Mouse (Mus musculus): Measurements from ENCODE around the gene Samd4b. TPM values are rescaled to one million over a fixed set of nuclear protein-coding genes. Genes with fewer than 3 reads are reported as not detected.

Samd4b gene
- polyA plus RNA-seq, 1 experiment from 2014 or later, result 24.3 TPM

GRCm38 (mm10) chr7:28447101-28447830 lies 150.7 kb downstream of the Samd4b start:
- H3K4me1 ChIP-seq, result no peaks in the 10 kb centered on the region; the same call in 1 of the 2 replicates
- WGBS, result 18% methylated on average over 12 of the region's 12 CpGs
- H3K27me3 ChIP-seq, result 0 out of 2 replicates have a peak, but pooled peaks cover 3% of the 10 kb centered on the region
- H3K9ac ChIP-seq (replicated peaks), result no peak overlapping the region
- no peak for ATAC-seq (replicated peaks)
- H3K4me3 ChIP-seq, result no peak overlapping the region
- no peak overlapping the region for H3K27ac ChIP-seq (replicated peaks)
- H3K9me3 ChIP-seq, result no peaks in the 10 kb centered on the region
- H3K4me2 ChIP-seq (replicated peaks), result no peak overlapping the region
- H3K36me3 ChIP-seq, result no peaks in the 10 kb centered on the region

- H3K9ac ChIP-seq (replicated peaks), result no peak overlapping the region
- no peak for ATAC-seq (replicated peaks)
- H3K36me3 ChIP-seq, result no peaks in the 10 kb centered on the region
- 9% methylated on average over 12 of the region's 12 CpGs for WGBS
- no peak overlapping the region for H3K4me3 ChIP-seq
- H3K9me3 ChIP-seq, result no peaks in the 10 kb centered on the region
- H3K4me1 ChIP-seq, result no peaks in the 10 kb centered on the region; the same call in 1 of the 2 replicates
- 0 out of 2 replicates have a peak, but pooled peaks cover 3% of the 10 kb centered on the region for H3K27me3 ChIP-seq
- H3K4me2 ChIP-seq (replicated peaks), result no peak overlapping the region
- no peak overlapping the region for H3K27ac ChIP-seq (replicated peaks)
These were observed 151.5 kb downstream of the Samd4b start for GRCm38 (mm10) chr7:28446446-28446845.

DNA sequence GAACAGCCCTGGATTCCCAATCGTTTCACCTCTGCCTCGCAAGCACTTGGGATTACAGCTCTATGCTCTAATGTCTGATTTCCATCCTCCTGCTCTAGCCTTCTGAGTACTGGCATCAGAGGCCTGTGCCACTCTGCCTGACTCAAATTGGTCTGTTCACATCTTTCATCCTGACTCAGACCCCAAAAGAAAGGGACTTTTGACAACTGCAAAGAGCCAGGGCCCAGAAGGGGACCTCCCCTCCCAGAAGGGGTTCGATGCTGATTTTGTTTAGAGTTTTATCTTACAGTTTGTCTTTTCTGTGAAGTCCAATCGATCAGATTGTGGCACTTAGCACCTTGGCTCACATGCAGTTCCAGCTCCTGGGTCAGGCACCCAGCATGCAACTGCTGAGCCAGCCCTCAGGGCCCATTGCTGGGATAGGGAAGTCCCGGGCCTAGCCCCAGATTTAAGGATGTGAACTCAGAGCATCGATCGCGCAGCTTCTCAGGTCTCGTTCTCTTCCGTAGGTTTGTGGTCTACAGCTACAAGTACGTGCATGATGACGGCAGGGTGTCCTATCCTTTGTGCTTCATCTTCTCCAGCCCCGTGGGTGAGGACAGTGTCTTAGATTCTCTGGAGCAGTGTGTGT lies 153.5 kb downstream of the Samd4b start:
- no peak overlapping the region for H3K4me2 ChIP-seq (replicated peaks)
- H3K27me3 ChIP-seq, result 0 out of 2 replicates have a peak, but pooled peaks cover 3% of the 10 kb centered on the region
- no peak overlapping the region for H3K27ac ChIP-seq (replicated peaks)
- H3K4me3 ChIP-seq, result no peak overlapping the region
- no peak overlapping the region for H3K9ac ChIP-seq (replicated peaks)
- H3K4me1 ChIP-seq, result no peaks in the 10 kb centered on the region; the same call in 1 of the 2 replicates
- H3K9me3 ChIP-seq, result no peaks in the 10 kb centered on the region
- no peak for ATAC-seq (replicated peaks)
- WGBS, result 85% methylated on average over 13 of the region's 13 CpGs
- no peaks in the 10 kb centered on the region for H3K36me3 ChIP-seq

DNA sequence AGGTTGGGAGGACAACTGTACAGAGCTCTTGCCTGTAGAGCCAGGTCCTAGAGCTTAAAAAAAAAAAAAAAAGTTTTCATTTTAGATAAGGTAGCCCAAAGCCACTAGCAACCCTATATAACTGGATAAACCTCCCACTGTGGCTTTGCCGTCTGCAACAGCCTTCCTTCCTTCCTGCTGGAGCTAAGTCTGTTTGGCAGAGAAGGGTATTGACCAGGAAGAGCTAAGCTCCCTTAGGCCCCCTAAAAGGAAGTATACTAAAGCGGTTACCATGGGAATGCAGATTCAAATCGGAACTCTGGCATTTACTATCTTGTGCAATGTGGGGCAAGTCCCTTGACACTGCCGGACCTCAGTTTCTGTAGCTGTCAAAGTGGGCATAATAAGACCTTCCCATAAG lies 155.3 kb downstream of the Samd4b start:
- H3K27ac ChIP-seq (replicated peaks), result no peak overlapping the region
- H3K9me3 ChIP-seq, result no peaks in the 10 kb centered on the region
- 0 out of 2 replicates have a peak, but pooled peaks cover 3% of the 10 kb centered on the region for H3K27me3 ChIP-seq
- H3K4me2 ChIP-seq (replicated peaks), result no peak overlapping the region
- no peaks in the 10 kb centered on the region; the same call in 1 of the 2 replicates for H3K4me1 ChIP-seq
- H3K9ac ChIP-seq (replicated peaks), result no peak overlapping the region
- 51% methylated on average over 4 of the region's 4 CpGs for WGBS
- no peaks in the 10 kb centered on the region for H3K36me3 ChIP-seq
- ATAC-seq (replicated peaks), result no peak
- H3K4me3 ChIP-seq, result no peak overlapping the region

DNA sequence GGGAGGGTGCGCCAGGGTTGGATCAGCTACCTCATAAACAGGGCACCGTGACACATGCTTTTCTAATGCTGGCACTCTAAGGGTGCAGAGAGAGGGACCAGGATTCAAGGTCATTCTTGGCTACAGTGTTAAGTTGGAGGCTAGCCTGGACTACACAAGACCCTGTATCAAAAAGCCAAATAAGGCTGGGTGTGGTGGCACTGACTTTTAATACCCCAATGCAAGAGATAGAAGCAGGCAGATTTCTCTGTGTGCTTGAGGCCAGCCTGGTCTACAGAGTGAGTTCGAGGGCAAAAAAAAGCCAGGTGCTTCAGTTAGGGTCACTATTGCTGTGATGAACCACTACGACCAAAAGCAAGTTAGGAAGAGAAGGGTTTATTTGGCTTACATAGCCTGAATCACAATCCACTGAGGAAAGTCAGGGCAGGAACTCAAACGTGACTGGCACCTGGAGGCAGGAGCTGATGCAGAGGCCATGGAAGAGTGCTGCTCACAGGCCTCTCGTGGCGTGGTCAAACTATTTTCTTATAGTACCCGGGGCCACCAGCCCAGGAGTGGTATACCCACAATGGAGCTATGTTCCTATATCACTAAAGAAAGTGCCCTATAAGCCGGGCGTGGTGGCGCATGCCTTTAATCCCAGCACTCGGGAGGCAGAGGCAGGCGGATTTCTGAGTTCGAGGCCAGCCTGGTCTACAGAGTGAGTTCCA lies 156.0 kb downstream of the Samd4b start:
- no peak for ATAC-seq (replicated peaks)
- no peaks in the 10 kb centered on the region for H3K36me3 ChIP-seq
- no peaks in the 10 kb centered on the region for H3K9me3 ChIP-seq
- no peak overlapping the region for H3K4me2 ChIP-seq (replicated peaks)
- 91% methylated on average over 14 of the region's 14 CpGs for WGBS
- no peak overlapping the region for H3K9ac ChIP-seq (replicated peaks)
- 0 out of 2 replicates have a peak, but pooled peaks cover 3% of the 10 kb centered on the region for H3K27me3 ChIP-seq
- peaks cover 4% of the 10 kb centered on the region; the same call in 1 of the 2 replicates for H3K4me1 ChIP-seq
- no peak overlapping the region for H3K4me3 ChIP-seq
- H3K27ac ChIP-seq (replicated peaks), result no peak overlapping the region

GRCm38 (mm10) chr7:28440739-28441138 lies 157.2 kb downstream of the Samd4b start:
- Histone ChIP-seq H3K9me3 (no peaks in the 10 kb centered on the region), H3K36me3 (no peaks in the 10 kb centered on the region), H3K4me2 (replicated peaks) (no peak overlapping the region), H3K27ac (replicated peaks) (no peak overlapping the region), H3K4me1 (peaks cover 4% of the 10 kb centered on the region; the same call in 1 of the 2 replicates), H3K27me3 (0 out of 2 replicates have a peak, but pooled peaks cover 1% of the 10 kb centered on the region), H3K9ac (replicated peaks) (no peak overlapping the region), H3K4me3 (no peak overlapping the region)
- ATAC-seq (replicated peaks), result no peak
- 61% methylated on average over 2 of the region's 2 CpGs for WGBS

DNA sequence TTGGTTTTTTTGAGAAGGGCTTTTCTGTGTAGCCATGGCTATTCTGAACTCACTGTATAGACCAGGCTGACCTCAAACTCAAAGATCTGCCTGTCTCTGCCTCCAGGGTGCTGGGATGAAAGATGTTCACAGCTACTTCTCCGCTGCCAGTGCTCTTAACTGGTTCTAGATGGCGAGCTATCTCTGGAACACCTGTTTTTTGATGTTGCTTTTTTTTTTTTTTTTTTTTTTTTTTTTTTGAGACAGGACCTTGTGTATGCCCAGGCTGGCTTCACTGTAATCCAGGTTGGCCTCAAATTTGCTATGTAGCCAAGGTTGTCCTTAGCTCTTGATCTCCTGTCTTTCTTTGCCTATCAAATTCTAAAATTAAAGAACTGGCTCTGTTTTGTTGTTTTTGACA lies 159.2 kb downstream of the Samd4b start:
- Histone ChIP-seq H3K36me3 (no peaks in the 10 kb centered on the region), H3K9me3 (no peaks in the 10 kb centered on the region), H3K27me3 (no peaks in the 10 kb centered on the region), H3K9ac (replicated peaks) (no peak overlapping the region), H3K4me2 (replicated peaks) (no peak overlapping the region), H3K4me1 (peaks cover 22% of the 10 kb centered on the region), H3K27ac (replicated peaks) (no peak overlapping the region), H3K4me3 (no peak overlapping the region)
- no peak for ATAC-seq (replicated peaks)
- 95% methylated on average over 2 of the region's 2 CpGs for WGBS

DNA sequence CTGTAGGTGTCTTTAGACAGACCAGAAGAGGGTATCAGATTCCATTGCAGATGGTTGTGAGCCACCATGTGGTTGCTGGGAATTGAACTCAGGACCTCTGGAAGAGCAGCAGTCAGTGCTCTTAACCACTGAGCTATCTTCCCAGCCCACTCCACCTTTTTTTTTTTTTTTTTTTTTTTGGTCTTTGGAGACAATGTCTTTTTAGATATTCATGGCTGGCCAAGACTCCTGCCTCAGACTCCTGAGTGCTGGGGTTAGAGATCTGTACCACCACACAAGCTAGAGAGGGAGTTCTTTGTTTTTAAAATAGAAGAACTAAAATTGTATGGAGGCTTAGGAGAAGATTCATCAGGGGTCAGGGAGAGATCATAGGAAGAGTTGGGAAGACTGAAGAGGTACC lies 160.0 kb downstream of the Samd4b start:
- Histone ChIP-seq H3K4me2 (replicated peaks) (no peak overlapping the region), H3K4me1 (peaks cover 30% of the 10 kb centered on the region), H3K36me3 (no peaks in the 10 kb centered on the region), H3K9ac (replicated peaks) (no peak overlapping the region), H3K27ac (replicated peaks) (no peak overlapping the region), H3K4me3 (no peak overlapping the region), H3K27me3 (no peaks in the 10 kb centered on the region), H3K9me3 (no peaks in the 10 kb centered on the region)
- ATAC-seq (replicated peaks), result no peak

GRCm38 (mm10) chr7:28436932-28437570 lies 160.9 kb downstream of the Samd4b start, which contains the start of gene Gmfg:
TSS of gene Gmfg (plus strand) at chr7:28437447.
- H3K27ac ChIP-seq (replicated peaks), result peak within 1 kb of the TSS; percentile 80
- peak within 1 kb of the TSS; percentile 70 for H3K4me3 ChIP-seq
- no peaks in the 10 kb centered on the region for H3K9me3 ChIP-seq
- 2% methylated on average over 16 of the region's 16 CpGs for WGBS
- peak within 1 kb of the TSS; percentile 63 for H3K4me2 ChIP-seq (replicated peaks)
- H3K9ac ChIP-seq (replicated peaks), result peak within 1 kb of the TSS; percentile 67
- no peak; the same call in none of the 2 replicates for ATAC-seq (replicated peaks)
- 0 out of 2 replicates have a peak, but pooled peaks cover 3% of the 10 kb centered on the region for H3K36me3 ChIP-seq
- peaks cover 39% of the 10 kb centered on the region for H3K4me1 ChIP-seq
- no peaks in the 10 kb centered on the region for H3K27me3 ChIP-seq

GRCm38 (mm10) chr7:28436271-28436904 lies 161.6 kb downstream of the Samd4b start:
- peak overlapping the region; percentile 80 for H3K9ac ChIP-seq (replicated peaks)
- H3K4me3 ChIP-seq, result peak overlapping the region; percentile 70
- H3K27me3 ChIP-seq, result no peaks in the 10 kb centered on the region
- peak; percentile 98 for ATAC-seq (replicated peaks)
- under 1% methylated on average over 45 of the region's 64 CpGs for WGBS
- peak overlapping the region; percentile 80 for H3K27ac ChIP-seq (replicated peaks)
- H3K36me3 ChIP-seq, result 0 out of 2 replicates have a peak, but pooled peaks cover 3% of the 10 kb centered on the region
- peaks cover 42% of the 10 kb centered on the region for H3K4me1 ChIP-seq
- peak overlapping the region; percentile 63 for H3K4me2 ChIP-seq (replicated peaks)
- no peaks in the 10 kb centered on the region for H3K9me3 ChIP-seq

DNA sequence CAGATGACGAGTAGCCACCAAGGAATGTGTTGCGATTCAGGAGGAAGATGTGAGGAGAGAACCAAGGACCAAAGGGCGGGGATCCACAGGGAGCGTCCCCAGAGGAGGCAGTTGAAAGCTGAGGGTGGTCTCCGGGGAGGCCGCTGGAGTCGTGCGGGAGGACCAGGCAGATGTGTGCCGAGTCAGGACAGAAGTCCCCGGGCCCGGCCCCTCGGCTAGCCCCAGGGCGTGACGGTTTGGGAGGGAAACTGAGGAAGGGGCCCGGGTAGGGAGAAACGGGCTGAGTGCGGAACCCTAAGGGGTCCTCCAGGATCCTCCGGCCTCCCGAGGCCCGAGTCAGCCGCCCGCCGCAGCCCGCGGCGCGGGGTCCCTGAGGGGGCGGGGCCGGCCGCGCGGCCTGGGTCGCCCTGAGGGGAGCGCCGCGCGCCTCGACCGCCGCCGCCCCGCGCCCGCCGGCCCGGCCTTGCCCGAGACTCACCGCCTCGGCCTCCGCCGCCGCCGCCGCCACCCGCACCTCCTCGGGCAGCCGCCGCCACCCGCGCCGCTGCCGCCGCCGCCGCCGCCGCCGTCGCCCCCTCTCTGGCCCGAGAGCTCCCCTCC lies 162.2 kb downstream of the Samd4b start:
- WGBS, result under 1% methylated on average over 33 of the region's 70 CpGs
- Histone ChIP-seq H3K27ac (replicated peaks) (peak overlapping the region; percentile 80), H3K36me3 (0 out of 2 replicates have a peak, but pooled peaks cover 3% of the 10 kb centered on the region), H3K4me1 (peaks cover 42% of the 10 kb centered on the region), H3K27me3 (no peaks in the 10 kb centered on the region), H3K9ac (replicated peaks) (peak overlapping the region; percentile 80), H3K9me3 (no peaks in the 10 kb centered on the region), H3K4me3 (peak overlapping the region; percentile 70), H3K4me2 (replicated peaks) (peak overlapping the region; percentile 83)
- ATAC-seq (replicated peaks), result peak; percentile 24
